Mouse (Mus musculus) stomach, postnatal 0 days (tissue): ENCODE data around the gene Ercc2. TPM values are rescaled to one million over a fixed set of nuclear protein-coding genes. Genes with fewer than 3 reads are reported as not detected.

ENCODE experiments used
- ATAC-seq: fragments of 200-750 bp; cut with Nextera tagmentation; 2 replicates; pipeline ENCODE4 v1.8.0; 2017; ENCODE audit not compliant: low FRiP score, low TSS enrichment
- DNase-seq: peaks from one replicate; pipeline ENCODE4 v3.0.0-alpha.2; 2016; ENCODE audit warnings: low spot score
- H3K27ac ChIP-seq: fragments of 300-500 bp; sonication (generic); replicated peaks from 2 replicates; pipeline ENCODE4 v1.5.1; 2014; ENCODE audit warnings: mild to moderate bottlenecking, control low read depth
- H3K27me3 ChIP-seq: fragments of 300-500 bp; sonication (generic); 2 replicates; pipeline ENCODE4 v1.6.1; 2014; ENCODE audit warnings: low read length; ENCODE audit not compliant: control insufficient read depth, insufficient read depth
- H3K36me3 ChIP-seq: fragments of 300-500 bp; sonication (generic); 2 replicates; pipeline ENCODE4 v1.6.1; 2014; ENCODE audit warnings: low read length, mixed read lengths; ENCODE audit not compliant: control insufficient read depth, insufficient read depth
- H3K4me1 ChIP-seq: fragments of 300-500 bp; sonication (generic); replicated peaks from 2 replicates; pipeline ENCODE4 v1.6.1; 2014; ENCODE audit warnings: antibody characterized with exemption; ENCODE audit not compliant: control insufficient read depth, insufficient read depth
- H3K4me2 ChIP-seq: fragments of 300-500 bp; sonication (generic); replicated peaks from 2 replicates; pipeline ENCODE4 v1.6.1; 2014; ENCODE audit warnings: low read depth, mild to moderate bottlenecking, control low read depth, moderate library complexity
- H3K4me3 ChIP-seq: fragments of 300-500 bp; sonication (generic); 2 replicates; pipeline ENCODE4 v1.5.1; 2014; ENCODE audit warnings: low read depth, low read length, control low read depth
- H3K9ac ChIP-seq: fragments of 300-500 bp; sonication (generic); 2 replicates; pipeline ENCODE4 v1.6.1; 2014; ENCODE audit warnings: mild to moderate bottlenecking, low read length, control low read depth, mixed read lengths
- H3K9me3 ChIP-seq: fragments of 300-500 bp; sonication (generic); 2 replicates; pipeline ENCODE4 v1.6.1; 2016; ENCODE audit warnings: low read length; ENCODE audit not compliant: control insufficient read depth
- CTCF ChIP-seq: IDR thresholded peaks from 2 replicates; pipeline ENCODE4 v1.5.1; 2016; ENCODE audit warnings: antibody characterized with exemption, low read depth, mild to moderate bottlenecking, moderate library complexity
- EP300 ChIP-seq: optimal IDR thresholded peaks from 2 replicates; pipeline ENCODE3; 2016; ENCODE audit warnings: antibody characterized with exemption
- WGBS: fragments of 180-500 bp; shearing (Covaris S2); extraction: QIAGEN DNeasy Blood & Tissue Kit; methylation state at CpG from one replicate; pipeline ENCODE4 v1.1.7; 2014; 5-methylcytosine and 5-hydroxymethylcytosine counted together
- polyA plus RNA-seq: library from polyadenylated mRNA; unstranded; fragments of >200 nt; fragmentation: Nextera tagmentation; extraction: Ambion mirVana; gene quantifications from 2 replicates; pipeline ENCODE4 v1.2.1, GENCODE M21; 2015

Gene Ercc2
- polyA plus RNA-seq, 1 experiment from 2014 or later: 6.0 TPM

- DNase-seq: no peak
- no peaks in the 10 kb centered on the region for H3K27me3 ChIP-seq
- 86% methylated on average over 9 of the region's 9 CpGs for WGBS
- H3K27ac ChIP-seq: no peak overlapping the region
- no peak overlapping the region for H3K9ac ChIP-seq
- 0 out of 2 replicates have a peak, but pooled peaks cover 2% of the 10 kb centered on the region for H3K4me1 ChIP-seq
- TF ChIP-seq CTCF: no peak
- TF ChIP-seq EP300: no peak
- no peak overlapping the region for H3K4me2 ChIP-seq
- H3K9me3 ChIP-seq: no peaks in the 10 kb centered on the region
- no peak overlapping the region for H3K4me3 ChIP-seq
- peaks cover 6% of the 10 kb centered on the region; the same call in 1 of the 2 replicates for H3K36me3 ChIP-seq
- no peak for ATAC-seq
Observed at GRCm38 (mm10) chr7:19383708-19384107, 1.9 kb downstream of the Ercc2 start.

DNA sequence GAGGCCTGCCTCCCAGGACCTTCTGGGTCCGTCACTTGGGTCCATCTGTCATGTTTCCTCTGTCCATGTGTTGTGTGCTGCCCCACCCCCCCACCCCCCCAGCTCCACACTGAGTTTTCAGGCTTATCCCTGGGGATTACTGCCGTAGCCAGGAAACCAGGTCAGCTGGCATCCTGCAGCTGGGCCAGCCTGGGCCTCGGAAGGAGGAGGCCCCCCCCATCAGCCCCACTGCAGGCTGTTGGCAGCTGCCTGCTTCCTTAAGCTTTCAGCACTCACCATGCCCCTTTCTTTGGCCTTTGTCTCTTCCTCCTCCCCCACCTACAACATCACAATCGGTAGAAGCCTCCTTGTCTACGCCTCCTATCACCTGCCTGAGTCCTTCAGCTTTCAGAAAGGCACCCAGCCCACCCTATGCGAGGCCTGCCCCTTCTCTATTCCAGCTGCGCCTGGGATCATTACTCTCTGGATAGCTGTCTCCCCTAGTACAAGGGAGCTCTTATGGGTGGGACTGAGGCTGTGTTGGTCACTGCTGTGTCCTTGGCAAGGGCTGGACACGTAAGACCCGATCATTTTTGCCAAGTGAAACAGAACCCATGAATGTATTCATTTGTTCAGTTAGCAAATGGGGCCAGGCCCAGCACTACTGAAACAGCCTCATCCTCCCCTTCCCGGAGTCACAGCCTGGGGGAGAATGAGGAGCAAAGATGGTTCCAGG, 7.0 kb downstream of the Ercc2 start:
- no peak for DNase-seq

GRCm38 (mm10) chr7:19394484-19394883, 12.7 kb downstream of the Ercc2 start:
- DNase-seq: no peak
- 77% methylated on average over 8 of the region's 8 CpGs for WGBS
- TF ChIP-seq CTCF (no peak), EP300 (no peak)

More for the DNA sequence above, 7.0 kb downstream of the Ercc2 start:
- no peak for TF ChIP-seq EP300
- no peak for TF ChIP-seq CTCF
- peaks cover 38% of the 10 kb centered on the region for H3K36me3 ChIP-seq
- H3K4me3 ChIP-seq: no peak overlapping the region
- H3K27ac ChIP-seq: no peak overlapping the region
- no peak for ATAC-seq
- no peak overlapping the region for H3K9ac ChIP-seq
- H3K4me1 ChIP-seq: no peaks in the 10 kb centered on the region
- WGBS: 79% methylated on average over 9 of the region's 10 CpGs
- no peaks in the 10 kb centered on the region for H3K27me3 ChIP-seq
- H3K4me2 ChIP-seq: no peak overlapping the region
- H3K9me3 ChIP-seq: no peaks in the 10 kb centered on the region

GRCm38 (mm10) chr7:19399496-19400280, 17.9 kb downstream of the Ercc2 start:
- Histone ChIP-seq H3K27me3 (no peaks in the 10 kb centered on the region; the same call in 1 of the 2 replicates), H3K9ac (peak overlapping the region; percentile 43), H3K27ac (0 out of 2 replicates have a peak overlapping the region, but pooled peaks have one; percentile 40), H3K4me2 (peak overlapping the region; percentile 55), H3K36me3 (peaks cover 5% of the 10 kb centered on the region), H3K4me3 (peak overlapping the region; percentile 23), H3K4me1 (no peaks in the 10 kb centered on the region), H3K9me3 (no peaks in the 10 kb centered on the region)
- DNase-seq (peak; percentile 88), ATAC-seq (peak; percentile 67)
- TF ChIP-seq CTCF: no peak
- WGBS: 3% methylated on average over 26 of the region's 27 CpGs

More at GRCm38 (mm10) chr7:19394484-19394883, 12.7 kb downstream of the Ercc2 start:
- Histone ChIP-seq H3K4me1 (no peaks in the 10 kb centered on the region), H3K4me2 (no peak overlapping the region), H3K9me3 (no peaks in the 10 kb centered on the region), H3K4me3 (no peak overlapping the region), H3K27me3 (no peaks in the 10 kb centered on the region), H3K36me3 (peaks cover 45% of the 10 kb centered on the region), H3K9ac (no peak overlapping the region), H3K27ac (no peak overlapping the region)
- ATAC-seq: no peak

- 86% methylated on average over 4 of the region's 4 CpGs for WGBS
- Histone ChIP-seq H3K4me1 (no peaks in the 10 kb centered on the region), H3K9me3 (no peaks in the 10 kb centered on the region), H3K27ac (no peak overlapping the region), H3K9ac (no peak overlapping the region), H3K36me3 (no peaks in the 10 kb centered on the region), H3K4me2 (no peak overlapping the region), H3K4me3 (no peak overlapping the region), H3K27me3 (no peaks in the 10 kb centered on the region; the same call in 1 of the 2 replicates)
- TF ChIP-seq EP300 (no peak), CTCF (peak; percentile 39)
- DNase-seq (no peak), ATAC-seq (no peak)
Observed at GRCm38 (mm10) chr7:19400946-19401345, 19.1 kb downstream of the Ercc2 start.
